Mouse (Mus musculus) adipose tissue, adult 10 weeks (tissue): ENCODE data around the gene Rgs13. TPM values are rescaled to one million over a fixed set of nuclear protein-coding genes. Genes with fewer than 3 reads are reported as not detected.

Experiments
- polyA plus RNA-seq: library from polyadenylated mRNA; stranded (reverse); fragments of 350-450 nt; fragmentation: Illumina TruSeq; extraction: RNeasy Lipid Tissue Mini Kit (QIAGEN cat#74804); gene quantifications from one replicate; pipeline ENCODE4 v1.2.3, GENCODE M21; 2014; ENCODE audit warnings: low read depth, low replicate concordance

Rgs13 gene
- 0.46 TPM for polyA plus RNA-seq

GRCm38 (mm10) chr1:144177166-144177565, at the start of gene Rgs13:
TSS of gene Rgs13 (minus strand) at chr1:144177372.

Other genes starting within 250 kb of the Rgs13 start
- 31.2 TPM for gene Rgs2, start 173.2 kb downstream of the Rgs13 start, polyA plus RNA-seq
- 2.7 TPM for gene Rgs1, start 71.9 kb upstream of the Rgs13 start, polyA plus RNA-seq